Mouse (Mus musculus) bone marrow, adult 2 months (tissue): ENCODE measurements at regions not wholly inside any gene's neighbourhood (a gene's known extent, or its start where the extent isn't known, plus 50 kb on each side); places are given as distances from the start of the nearest gene placed in this dataset.

Experiments used
- CTCF ChIP-seq: fragments of 200-500 bp; IDR thresholded peaks from 2 replicates; pipeline ENCODE4 v1.5.1; 2011; ENCODE audit warnings: low read length, control low read depth; ENCODE audit not compliant: control insufficient read depth, insufficient read depth
- POLR2A ChIP-seq: fragments of 200-500 bp; IDR thresholded peaks from 2 replicates; pipeline ENCODE4 v1.6.1; 2011; ENCODE audit warnings: low read depth, mild to moderate bottlenecking, control low read depth, low read length, borderline replicate concordance; ENCODE audit not compliant: control insufficient read depth

GRCm38 (mm10) chr1:137330634-137331033, 370.4 kb upstream of the Nr5a2 start:
- TF ChIP-seq CTCF (no peak), POLR2A (no peak)
